Mouse (Mus musculus): Measurements from ENCODE around the gene Bid. TPM values are rescaled to one million over a fixed set of nuclear protein-coding genes. Genes with fewer than 3 reads are reported as not detected.

Bid gene
- polyA plus RNA-seq, 2 experiments: 16.2 to 25.6 TPM

- Histone ChIP-seq H3K9me3 (ENCODE audit: control insufficient read depth, low read length) (no peaks in the 10 kb centered on the region), H3K4me1 (replicated peaks; ENCODE audit: control insufficient read depth in 2 of 2, insufficient read depth in 2 of 2, low read length in 1 of 2) (no peaks in the 10 kb centered on the region), H3K9ac (replicated peaks) (no peak overlapping the region), H3K36me3 (replicated peaks; ENCODE audit: control insufficient read depth, insufficient read depth, low read depth) (no peaks in the 10 kb centered on the region; the same call in none of the 2 replicates), H3K4me2 (ENCODE audit: low read depth) (no peak overlapping the region), H3K27me3 (ENCODE audit: control insufficient read depth, insufficient read depth, low read length) (no peaks in the 10 kb centered on the region), H3K4me3 (ENCODE audit: insufficient read depth in 1 of 2, low read depth in 2 of 2, low read length in 2 of 2) (no peak overlapping the region), H3K27ac (no peak overlapping the region)
- DNase-seq (ENCODE audit: low read depth in 3 of 3, low spot score in 3 of 3) (no peak), ATAC-seq (ENCODE audit: insufficient read depth) (0 out of 2 replicates have a peak, but pooled peaks have one; percentile 19)
- TF ChIP-seq EP300 (IDR thresholded peaks at IDR 0.05; ENCODE audit: low read depth) (no peak), CTCF (IDR thresholded peaks at IDR 0.05; ENCODE audit: low read depth) (no peak)
- WGBS (ENCODE audit: insufficient replicate concordance): 71% methylated on average over 11 of the region's 11 CpGs
These were observed 21.5 kb upstream of the Bid start for GRCm38 (mm10) chr6:120937999-120938608.

- DNase-seq (ENCODE audit: low read depth in 3 of 3, low spot score in 3 of 3) (no peak), ATAC-seq (ENCODE audit: insufficient read depth) (no peak)
- no peaks in the 10 kb centered on the region for H3K9me3 ChIP-seq (ENCODE audit: control insufficient read depth, low read length)
- no peaks in the 10 kb centered on the region; the same call in none of the 2 replicates for H3K36me3 ChIP-seq (replicated peaks; ENCODE audit: control insufficient read depth, insufficient read depth, low read depth)
- H3K4me3 ChIP-seq (ENCODE audit: insufficient read depth in 1 of 2, low read depth in 2 of 2, low read length in 2 of 2): no peak overlapping the region
- H3K4me2 ChIP-seq (ENCODE audit: low read depth): no peak overlapping the region
- WGBS (ENCODE audit: insufficient replicate concordance): 82% methylated on average over 16 of the region's 16 CpGs
- H3K9ac ChIP-seq (replicated peaks): no peak overlapping the region
- H3K27ac ChIP-seq: no peak overlapping the region
- TF ChIP-seq EP300 (IDR thresholded peaks at IDR 0.05; ENCODE audit: low read depth) (no peak), CTCF (IDR thresholded peaks at IDR 0.05; ENCODE audit: low read depth) (no peak)
- no peaks in the 10 kb centered on the region for H3K27me3 ChIP-seq (ENCODE audit: control insufficient read depth, insufficient read depth, low read length)
- 0 out of 4 replicates have a peak, but pooled peaks cover 0 to 3% of the 10 kb centered on the region in 2 experiments for H3K4me1 ChIP-seq (replicated peaks; ENCODE audit: control insufficient read depth in 2 of 2, insufficient read depth in 2 of 2, low read length in 1 of 2)
These were observed 20.5 kb upstream of the Bid start for GRCm38 (mm10) chr6:120937104-120937617.

- Histone ChIP-seq H3K9me3 (ENCODE audit: control insufficient read depth, low read length) (no peaks in the 10 kb centered on the region), H3K36me3 (replicated peaks; ENCODE audit: control insufficient read depth, insufficient read depth, low read depth) (no peaks in the 10 kb centered on the region; the same call in none of the 2 replicates), H3K4me2 (ENCODE audit: low read depth) (no peak overlapping the region), H3K27me3 (ENCODE audit: control insufficient read depth, insufficient read depth, low read length) (no peaks in the 10 kb centered on the region), H3K4me1 (replicated peaks; ENCODE audit: control insufficient read depth in 2 of 2, insufficient read depth in 2 of 2, low read length in 1 of 2) (peaks cover 0 to 14% of the 10 kb centered on the region in 2 experiments; a peak in 2 of 4 replicates), H3K4me3 (ENCODE audit: insufficient read depth in 1 of 2, low read depth in 2 of 2, low read length in 2 of 2) (no peak overlapping the region), H3K27ac (no peak overlapping the region), H3K9ac (replicated peaks) (no peak overlapping the region)
- WGBS (ENCODE audit: insufficient replicate concordance): 73% methylated on average over 4 of the region's 4 CpGs
- DNase-seq (ENCODE audit: low read depth in 3 of 3, low spot score in 3 of 3) (no peak), ATAC-seq (ENCODE audit: insufficient read depth) (no peak)
- no peak for TF ChIP-seq CTCF (IDR thresholded peaks at IDR 0.05; ENCODE audit: low read depth)
- TF ChIP-seq EP300 (IDR thresholded peaks at IDR 0.05; ENCODE audit: low read depth): no peak
These were observed 17.5 kb upstream of the Bid start for GRCm38 (mm10) chr6:120934176-120934575.

GRCm38 (mm10) chr6:120933670-120934069, 17.0 kb upstream of the Bid start:
- H3K4me2 ChIP-seq (ENCODE audit: low read depth): no peak overlapping the region
- DNase-seq (ENCODE audit: low read depth in 3 of 3, low spot score in 3 of 3) (no peak), ATAC-seq (ENCODE audit: insufficient read depth) (no peak)
- WGBS (ENCODE audit: insufficient replicate concordance): 82% methylated on average over 7 of the region's 7 CpGs
- no peaks in the 10 kb centered on the region for H3K27me3 ChIP-seq (ENCODE audit: control insufficient read depth, insufficient read depth, low read length)
- H3K9ac ChIP-seq (replicated peaks): no peak overlapping the region
- H3K4me3 ChIP-seq (ENCODE audit: insufficient read depth in 1 of 2, low read depth in 2 of 2, low read length in 2 of 2): no peak overlapping the region
- H3K4me1 ChIP-seq (replicated peaks; ENCODE audit: control insufficient read depth in 2 of 2, insufficient read depth in 2 of 2, low read length in 1 of 2): peaks cover 0 to 14% of the 10 kb centered on the region in 2 experiments; a peak in 2 of 4 replicates
- TF ChIP-seq CTCF (IDR thresholded peaks at IDR 0.05; ENCODE audit: low read depth) (no peak), EP300 (IDR thresholded peaks at IDR 0.05; ENCODE audit: low read depth) (no peak)
- H3K27ac ChIP-seq: no peak overlapping the region
- no peaks in the 10 kb centered on the region; the same call in none of the 2 replicates for H3K36me3 ChIP-seq (replicated peaks; ENCODE audit: control insufficient read depth, insufficient read depth, low read depth)
- H3K9me3 ChIP-seq (ENCODE audit: control insufficient read depth, low read length): no peaks in the 10 kb centered on the region

GRCm38 (mm10) chr6:120932597-120932996, 15.9 kb upstream of the Bid start:
- no peak for ATAC-seq (ENCODE audit: insufficient read depth)

More at GRCm38 (mm10) chr6:120932597-120932996, 15.9 kb upstream of the Bid start:
- no peak for TF ChIP-seq EP300 (IDR thresholded peaks at IDR 0.05; ENCODE audit: low read depth)
- no peak for TF ChIP-seq CTCF (IDR thresholded peaks at IDR 0.05; ENCODE audit: low read depth)
- H3K4me2 ChIP-seq (ENCODE audit: low read depth): no peak overlapping the region
- WGBS (ENCODE audit: insufficient replicate concordance): 55% methylated on average over 12 of the region's 12 CpGs
- no peak overlapping the region for H3K4me3 ChIP-seq (ENCODE audit: insufficient read depth in 1 of 2, low read depth in 2 of 2, low read length in 2 of 2)
- no peak for DNase-seq (ENCODE audit: low read depth in 3 of 3, low spot score in 3 of 3)
- no peak overlapping the region for H3K27ac ChIP-seq
- H3K27me3 ChIP-seq (ENCODE audit: control insufficient read depth, insufficient read depth, low read length): no peaks in the 10 kb centered on the region
- H3K9me3 ChIP-seq (ENCODE audit: control insufficient read depth, low read length): no peaks in the 10 kb centered on the region
- H3K9ac ChIP-seq (replicated peaks): no peak overlapping the region
- H3K36me3 ChIP-seq (replicated peaks; ENCODE audit: control insufficient read depth, insufficient read depth, low read depth): no peaks in the 10 kb centered on the region; the same call in none of the 2 replicates
- H3K4me1 ChIP-seq (replicated peaks; ENCODE audit: control insufficient read depth in 2 of 2, insufficient read depth in 2 of 2, low read length in 1 of 2): peaks cover 0 to 14% of the 10 kb centered on the region in 2 experiments; a peak in 2 of 4 replicates

Measured in liver, embryonic 14.5 days (tissue).